Mouse (Mus musculus): Measurements from ENCODE around the gene Ski.

Gene Ski

GRCm38 (mm10) chr4:155107886-155108285 is 114.5 kb downstream of the Ski start:
- in situ Hi-C loops (cut with MboI, MseI) = no loop called here
